Mouse (Mus musculus) liver, adult 2 months (tissue): ENCODE results near the gene Tmco3.

Source experiments
- CTCF ChIP-seq: fragments of 200-500 bp; IDR thresholded peaks from 2 replicates; pipeline ENCODE4 v1.5.1; 2011; ENCODE audit warnings: low read depth, low read length, control low read depth
- POLR2A ChIP-seq: fragments of 200-500 bp; IDR thresholded peaks from 2 replicates; pipeline ENCODE4 v1.6.1; 2011; ENCODE audit warnings: low read length, control low read depth; ENCODE audit not compliant: insufficient read depth; ENCODE audit errors: extremely low read depth

DNA sequence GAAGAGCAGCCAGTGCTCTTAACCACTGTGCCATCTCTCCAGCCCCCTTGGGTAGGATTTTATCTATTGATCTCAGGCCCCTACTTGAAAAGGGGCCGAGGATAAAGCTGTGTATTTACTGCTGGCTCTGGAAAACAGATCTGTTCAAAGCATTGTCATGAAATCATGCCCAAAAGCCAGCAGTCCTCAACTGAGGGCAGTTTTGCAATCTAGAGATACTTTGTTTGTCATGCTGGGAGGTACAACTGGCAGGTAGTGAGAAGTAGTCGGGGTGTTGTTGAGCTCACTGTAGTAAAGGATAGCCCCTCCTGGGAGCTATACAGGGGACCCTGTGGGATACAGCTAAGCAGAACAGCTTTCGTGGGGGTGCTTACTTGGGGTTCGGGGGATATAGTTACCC, 65.9 kb downstream of the Tmco3 start:
- no peak for TF ChIP-seq POLR2A
- no peak for TF ChIP-seq CTCF
